Mouse (Mus musculus) embryonic facial prominence, embryonic 11.5 days (tissue): ENCODE results near the gene Aloxe3. TPM values are rescaled to one million over a fixed set of nuclear protein-coding genes. Genes with fewer than 3 reads are reported as not detected.
A peak's percentile ranks its signal among the peaks of the same experiment; 100 is the strongest.

Source experiments
- ATAC-seq: fragments of 200-750 bp; cut with Nextera tagmentation; replicated peaks from 2 replicates; pipeline ENCODE4 v1.8.0; 2017; ENCODE audit warnings: low read depth; ENCODE audit not compliant: insufficient number of reproducible peaks, low FRiP score, low TSS enrichment
- DNase-seq: peaks from one replicate; pipeline ENCODE4 v3.0.0-alpha.2; 2015; ENCODE audit warnings: low spot score
- H3K27ac ChIP-seq: fragments of 300-500 bp; sonication (generic); replicated peaks from 2 replicates; pipeline ENCODE4 v1.5.1; 2014; ENCODE audit warnings: mild to moderate bottlenecking, low read depth, low read length, control low read depth
- H3K27me3 ChIP-seq: fragments of 300-500 bp; sonication (generic); 2 replicates; pipeline ENCODE4 v1.6.1; 2014; ENCODE audit warnings: mild to moderate bottlenecking, low read length, moderate library complexity, mixed read lengths; ENCODE audit not compliant: control insufficient read depth, insufficient read depth
- H3K36me3 ChIP-seq: fragments of 300-500 bp; sonication (generic); replicated peaks from 2 replicates; pipeline ENCODE4 v1.6.1; 2014; ENCODE audit warnings: low read depth, mild to moderate bottlenecking, low read length, moderate library complexity, mixed read lengths; ENCODE audit not compliant: control insufficient read depth, insufficient read depth
- H3K4me1 ChIP-seq: fragments of 300-500 bp; sonication (generic); 2 replicates; pipeline ENCODE4 v1.6.1; 2014; ENCODE audit warnings: low read length, mixed read lengths; ENCODE audit not compliant: control insufficient read depth, insufficient read depth
- H3K4me2 ChIP-seq: fragments of 300-500 bp; sonication (generic); 2 replicates; pipeline ENCODE4 v1.6.1; 2014; ENCODE audit warnings: low read depth, mild to moderate bottlenecking, control low read depth, low read length, moderate library complexity
- H3K4me3 ChIP-seq: fragments of 300-500 bp; sonication (generic); 2 replicates; pipeline ENCODE4 v1.5.1; 2014; ENCODE audit warnings: low read depth, low read length, control low read depth
- H3K9ac ChIP-seq: fragments of 300-500 bp; sonication (generic); replicated peaks from 2 replicates; pipeline ENCODE4 v1.6.1; 2014; ENCODE audit warnings: mild to moderate bottlenecking, control low read depth, low read length
- H3K9me3 ChIP-seq: fragments of 300-500 bp; sonication (generic); replicated peaks from 2 replicates; pipeline ENCODE4 v1.6.1; 2016; ENCODE audit warnings: mild to moderate bottlenecking, low read length, inconsistent platforms, mixed read lengths; ENCODE audit not compliant: control insufficient read depth
- WGBS: fragments of 180-500 bp; shearing (Covaris S2); extraction: QIAGEN DNeasy Blood & Tissue Kit; methylation state at CpG from one replicate; pipeline ENCODE4 v1.1.7; 2014; 5-methylcytosine and 5-hydroxymethylcytosine counted together
- polyA plus RNA-seq: library from polyadenylated mRNA; unstranded; fragments of >200 nt; fragmentation: Nextera tagmentation; extraction: Ambion mirVana; gene quantifications from 2 replicates; pipeline ENCODE4 v1.2.1, GENCODE M21; 2014

Gene Aloxe3
- polyA plus RNA-seq, 1 experiment from 2014 or later = 0.25 TPM

DNA sequence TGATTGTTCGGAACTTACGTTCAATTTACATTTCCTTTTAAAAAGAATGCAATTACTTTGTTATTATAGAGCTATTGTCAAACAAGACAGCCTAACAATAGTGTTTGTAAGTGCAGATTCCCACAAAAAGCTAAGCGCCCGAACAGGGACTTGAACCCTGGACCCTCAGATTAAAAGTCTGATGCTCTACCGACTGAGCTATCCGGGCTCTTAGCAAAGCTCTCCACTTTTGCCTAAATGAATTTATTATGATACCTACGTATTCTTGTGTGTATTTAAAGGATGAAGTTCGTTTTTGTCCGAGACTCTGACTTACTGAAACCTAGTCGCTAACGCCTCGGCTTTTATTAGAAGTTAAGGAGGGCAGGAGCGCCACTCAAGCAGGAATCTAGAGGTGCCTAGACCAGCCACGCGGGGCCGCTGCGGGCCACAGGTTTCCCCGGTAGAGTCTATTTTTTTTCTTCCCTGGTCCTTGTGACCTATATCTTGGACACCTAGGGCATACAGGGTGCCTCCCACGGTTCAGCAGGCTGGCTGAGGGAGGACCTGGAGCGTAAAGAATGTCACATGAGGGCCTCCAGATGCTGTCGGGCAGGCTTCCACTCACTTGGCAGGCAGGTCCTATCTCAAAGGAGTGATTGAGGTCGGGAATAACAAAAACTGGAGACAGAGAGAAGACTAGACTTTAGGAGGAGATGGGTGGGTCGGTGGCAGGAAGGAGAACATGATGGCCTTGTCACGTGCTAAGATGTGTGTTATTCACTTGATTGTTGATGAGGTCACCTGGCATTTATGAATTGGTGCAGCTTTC lies 450 bp upstream of the Aloxe3 start:
- H3K4me2 ChIP-seq = peak overlapping the region; percentile 78
- DNase-seq = peak; percentile 97
- no peaks in the 10 kb centered on the region for H3K36me3 ChIP-seq
- under 1% methylated on average over 24 of the region's 24 CpGs for WGBS
- peak overlapping the region; percentile 40 for H3K9ac ChIP-seq
- H3K9me3 ChIP-seq = no peaks in the 10 kb centered on the region
- H3K27ac ChIP-seq = 0 out of 2 replicates have a peak overlapping the region, but pooled peaks have one; percentile 14
- peaks cover 3% of the 10 kb centered on the region for H3K4me1 ChIP-seq
- peak; percentile 39; the same call in 1 of the 2 replicates for ATAC-seq
- H3K4me3 ChIP-seq = peak overlapping the region; percentile 53
- H3K27me3 ChIP-seq = peaks cover 6% of the 10 kb centered on the region; the same call in 1 of the 2 replicates

DNA sequence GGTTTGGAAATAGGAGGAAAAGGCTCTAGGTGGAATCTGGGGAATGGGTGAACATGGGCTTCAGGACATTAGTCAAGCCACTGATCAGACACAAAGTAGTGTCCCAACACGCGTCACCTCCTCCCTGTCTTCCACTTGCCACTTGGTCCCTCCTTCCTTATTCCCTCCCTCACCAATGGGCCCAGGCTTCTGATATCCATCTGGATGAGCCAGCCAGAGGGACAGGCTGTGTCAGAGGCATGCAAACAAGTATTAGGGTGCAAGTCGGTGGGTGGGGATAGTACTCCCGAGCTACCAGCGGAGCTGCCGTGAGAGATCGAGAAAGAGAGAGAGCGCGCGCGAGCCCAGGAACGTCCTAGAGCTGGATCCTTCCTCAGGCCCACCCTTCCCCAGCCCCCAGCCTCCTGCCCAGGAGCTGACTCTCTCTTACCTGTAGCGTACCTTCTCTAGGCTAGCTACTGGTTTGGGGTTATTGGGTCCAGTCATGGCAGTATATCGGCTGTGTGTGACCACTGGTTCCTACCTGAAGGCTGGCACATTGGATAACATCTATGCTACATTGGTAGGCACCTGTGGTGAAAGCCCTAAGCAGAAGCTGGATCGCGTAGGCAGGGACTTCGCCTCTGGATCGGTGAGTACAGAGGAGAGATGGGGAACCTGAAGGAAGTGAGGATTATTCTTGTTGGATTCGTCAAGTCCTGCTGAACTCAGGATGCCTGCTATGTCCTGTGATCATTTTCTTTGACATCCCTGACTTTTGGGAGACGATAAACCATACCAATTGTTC lies 416 bp downstream of the Aloxe3 start:
- H3K4me3 ChIP-seq = peak overlapping the region; percentile 53
- peak overlapping the region; percentile 78 for H3K4me2 ChIP-seq
- H3K9me3 ChIP-seq = no peaks in the 10 kb centered on the region
- H3K36me3 ChIP-seq = no peaks in the 10 kb centered on the region
- no peak for ATAC-seq
- DNase-seq = peak; percentile 25
- no peak overlapping the region for H3K27ac ChIP-seq
- WGBS = 13% methylated on average over 20 of the region's 20 CpGs
- H3K9ac ChIP-seq = peak overlapping the region; percentile 40; the same call in 1 of the 2 replicates
- H3K4me1 ChIP-seq = no peaks in the 10 kb centered on the region; the same call in 1 of the 2 replicates
- peaks cover 2% of the 10 kb centered on the region; the same call in 1 of the 2 replicates for H3K27me3 ChIP-seq

DNA sequence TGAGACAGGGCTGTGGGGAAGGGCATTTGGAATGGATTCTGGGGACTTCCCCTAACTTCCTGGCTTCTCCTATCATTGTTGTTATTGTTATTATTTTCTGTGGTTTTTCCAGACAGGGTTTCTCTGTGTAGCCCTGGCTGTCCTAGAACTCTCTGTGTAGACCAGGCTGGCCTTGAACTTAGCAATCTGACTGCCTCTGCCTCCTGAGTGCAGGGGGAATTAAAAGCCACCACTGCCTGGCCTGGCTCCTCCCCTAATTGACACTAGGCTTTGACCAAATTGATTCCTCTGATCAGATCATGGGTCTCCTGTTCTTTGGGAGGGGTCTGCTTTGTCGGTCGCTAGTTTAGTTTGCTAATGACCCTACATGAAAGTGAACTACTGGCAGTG lies 1.0 kb downstream of the Aloxe3 start:
- DNase-seq = peak; percentile 2
- no peak overlapping the region for H3K4me2 ChIP-seq
- no peaks in the 10 kb centered on the region for H3K27me3 ChIP-seq
- no peak overlapping the region for H3K27ac ChIP-seq
- no peaks in the 10 kb centered on the region for H3K9me3 ChIP-seq
- no peak for ATAC-seq
- no peaks in the 10 kb centered on the region for H3K36me3 ChIP-seq
- H3K4me3 ChIP-seq = no peak overlapping the region
- H3K9ac ChIP-seq = no peak overlapping the region
- WGBS = 56% methylated on average over 2 of the region's 2 CpGs
- H3K4me1 ChIP-seq = no peaks in the 10 kb centered on the region

DNA sequence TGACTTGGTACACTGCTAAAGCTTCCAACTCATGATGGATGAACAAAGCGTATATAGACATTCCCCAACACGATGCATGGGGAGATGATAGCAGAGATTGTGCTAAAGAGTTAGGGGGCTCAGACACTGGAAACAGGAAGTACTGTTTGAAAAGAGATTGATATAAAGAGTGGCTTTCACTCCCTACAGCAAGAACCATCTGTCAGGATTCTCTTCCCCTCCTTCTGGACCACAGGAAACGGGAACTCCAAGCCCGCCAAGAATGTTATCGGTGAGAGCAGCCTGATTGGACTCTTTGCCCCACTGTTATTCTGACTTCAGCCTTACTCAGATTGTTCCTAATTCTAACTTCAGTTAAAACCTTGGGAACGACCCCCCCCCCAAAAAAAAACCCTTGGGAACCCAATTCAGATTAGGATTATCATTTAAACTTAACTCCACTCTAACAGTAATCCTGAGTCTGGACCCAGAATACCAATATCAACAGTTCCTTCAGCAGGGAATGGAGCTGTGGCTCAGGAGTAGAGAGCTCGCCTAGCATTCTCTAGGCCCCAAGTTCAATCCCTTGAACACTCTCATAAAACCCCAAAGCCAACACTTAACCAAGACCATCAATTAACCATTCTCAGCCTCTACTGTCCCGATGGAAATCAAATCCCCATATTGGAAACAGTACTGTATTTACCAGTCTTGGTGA lies 2.9 kb downstream of the Aloxe3 start:
- no peaks in the 10 kb centered on the region for H3K9me3 ChIP-seq
- H3K4me2 ChIP-seq = no peak overlapping the region
- no peaks in the 10 kb centered on the region for H3K36me3 ChIP-seq
- H3K27ac ChIP-seq = no peak overlapping the region
- no peaks in the 10 kb centered on the region for H3K4me1 ChIP-seq
- no peak for ATAC-seq
- no peaks in the 10 kb centered on the region for H3K27me3 ChIP-seq
- DNase-seq = no peak
- H3K4me3 ChIP-seq = no peak overlapping the region
- H3K9ac ChIP-seq = no peak overlapping the region
- WGBS = 72% methylated on average over 8 of the region's 8 CpGs

DNA sequence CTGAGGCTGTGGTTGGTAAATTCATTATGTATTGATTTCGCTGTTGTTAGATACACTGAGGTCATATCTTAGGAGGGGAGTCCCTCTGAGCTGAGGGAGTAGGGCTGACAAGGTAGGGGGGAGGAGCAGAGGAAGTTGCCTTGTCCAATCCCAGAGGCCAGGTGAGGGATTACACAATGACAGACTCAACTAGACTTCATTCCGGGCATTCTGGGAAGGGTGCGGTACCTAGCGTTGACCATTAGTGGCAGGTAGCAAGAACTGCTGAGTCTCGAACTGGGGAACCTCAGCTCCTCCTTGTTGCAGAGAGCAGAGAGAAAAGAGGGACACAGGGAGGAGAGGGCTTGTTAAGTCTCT lies 7.8 kb downstream of the Aloxe3 start:
- ATAC-seq (0 out of 2 replicates have a peak, but pooled peaks have one; percentile 27), DNase-seq (peak; percentile 59)
- H3K9me3 ChIP-seq = no peaks in the 10 kb centered on the region
- H3K36me3 ChIP-seq = no peaks in the 10 kb centered on the region
- H3K27me3 ChIP-seq = no peaks in the 10 kb centered on the region
- H3K9ac ChIP-seq = no peak overlapping the region
- 11% methylated on average over 5 of the region's 5 CpGs for WGBS
- H3K4me2 ChIP-seq = peak overlapping the region; percentile 75; the same call in 1 of the 2 replicates
- no peaks in the 10 kb centered on the region for H3K4me1 ChIP-seq
- peak overlapping the region; percentile 44 for H3K4me3 ChIP-seq
- no peak overlapping the region; the same call in 1 of the 2 replicates for H3K27ac ChIP-seq

DNA sequence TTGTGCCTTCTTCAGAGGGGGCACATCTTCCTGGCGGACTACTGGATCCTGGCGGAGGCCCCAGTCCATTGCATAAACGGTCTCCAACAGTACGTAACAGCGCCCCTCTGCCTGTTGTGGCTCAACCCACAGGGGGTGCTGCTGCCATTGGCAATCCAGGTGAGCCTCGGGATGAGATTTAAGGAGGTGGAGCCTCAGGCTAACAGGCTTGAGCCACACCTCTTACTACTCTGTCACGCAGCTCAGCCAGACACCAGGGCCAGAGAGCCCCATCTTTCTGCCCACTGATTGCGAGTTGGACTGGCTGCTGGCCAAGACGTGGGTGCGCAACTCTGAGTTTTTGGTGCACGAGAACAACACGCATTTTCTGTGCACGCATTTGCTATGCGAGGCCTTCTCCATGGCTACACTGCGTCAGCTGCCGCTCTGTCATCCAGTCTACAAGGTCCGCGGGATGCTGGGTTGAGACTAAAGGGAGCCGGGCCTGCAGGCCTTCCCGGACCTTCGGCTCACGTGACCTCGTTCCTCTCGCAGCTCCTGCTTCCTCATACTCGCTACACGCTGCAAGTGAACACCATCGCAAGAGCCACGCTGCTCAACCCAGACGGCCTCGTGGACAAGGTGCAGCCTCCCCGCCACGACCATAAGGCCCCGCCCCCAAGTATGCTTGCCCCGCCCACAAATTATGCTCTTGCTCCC lies 8.4 kb downstream of the Aloxe3 start:
- 1% methylated on average over 34 of the region's 34 CpGs for WGBS
- no peaks in the 10 kb centered on the region for H3K9me3 ChIP-seq
- no peaks in the 10 kb centered on the region for H3K27me3 ChIP-seq

DNA sequence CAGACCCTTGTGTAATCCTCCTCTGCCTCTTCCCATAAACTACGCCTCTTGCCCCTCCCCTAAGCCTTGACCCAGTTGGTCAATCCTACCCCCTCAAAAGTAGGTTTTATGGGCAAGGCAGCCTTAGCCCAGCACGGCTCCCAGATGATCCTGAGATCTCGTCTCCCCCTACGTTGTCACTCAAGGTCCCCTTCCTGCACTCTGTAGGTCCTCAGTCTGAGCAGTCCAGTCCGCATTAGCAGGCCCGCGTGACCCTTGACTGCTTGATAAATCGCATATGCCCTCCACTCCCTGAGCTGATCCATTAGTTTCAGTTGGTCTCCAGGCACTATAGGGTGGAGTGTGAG lies 8.9 kb downstream of the Aloxe3 start:
- ATAC-seq = peak; percentile 40; the same call in 1 of the 2 replicates
- H3K36me3 ChIP-seq = no peaks in the 10 kb centered on the region

More for the DNA sequence above, 8.4 kb downstream of the Aloxe3 start:
- H3K4me1 ChIP-seq = no peaks in the 10 kb centered on the region
- DNase-seq (peak; percentile 72), ATAC-seq (peak; percentile 64)
- H3K4me3 ChIP-seq = peak overlapping the region; percentile 44
- peak overlapping the region; percentile 75 for H3K4me2 ChIP-seq
- peak overlapping the region; percentile 45 for H3K9ac ChIP-seq
- H3K36me3 ChIP-seq = no peaks in the 10 kb centered on the region
- H3K27ac ChIP-seq = no peak overlapping the region

More for the DNA sequence above, 8.9 kb downstream of the Aloxe3 start:
- H3K9ac ChIP-seq = peak overlapping the region; percentile 45
- WGBS = 31% methylated on average over 8 of the region's 8 CpGs
- H3K4me3 ChIP-seq = peak overlapping the region; percentile 44
- H3K9me3 ChIP-seq = no peaks in the 10 kb centered on the region
- no peaks in the 10 kb centered on the region for H3K27me3 ChIP-seq
- no peak for DNase-seq
- no peak overlapping the region for H3K27ac ChIP-seq
- H3K4me2 ChIP-seq = peak overlapping the region; percentile 75
- no peaks in the 10 kb centered on the region for H3K4me1 ChIP-seq
